Mouse (Mus musculus) cerebellum, adult (tissue): Measurements from ENCODE around the gene Ndc1.
"Not testable (repeated sequence)": the region's sequence is repeated elsewhere in the genome, so short reads cannot be mapped to it uniquely, and the experiment has no call there.

Source experiments
- ATAC-seq: cut with Nextera tagmentation; 2 replicates; pipeline ENCODE4 v1.9.2; 2017; ENCODE audit warnings: mild to moderate bottlenecking, moderate library complexity, mixed read lengths; ENCODE audit not compliant: insufficient number of reproducible peaks, low FRiP score, low TSS enrichment

Ndc1 gene

DNA sequence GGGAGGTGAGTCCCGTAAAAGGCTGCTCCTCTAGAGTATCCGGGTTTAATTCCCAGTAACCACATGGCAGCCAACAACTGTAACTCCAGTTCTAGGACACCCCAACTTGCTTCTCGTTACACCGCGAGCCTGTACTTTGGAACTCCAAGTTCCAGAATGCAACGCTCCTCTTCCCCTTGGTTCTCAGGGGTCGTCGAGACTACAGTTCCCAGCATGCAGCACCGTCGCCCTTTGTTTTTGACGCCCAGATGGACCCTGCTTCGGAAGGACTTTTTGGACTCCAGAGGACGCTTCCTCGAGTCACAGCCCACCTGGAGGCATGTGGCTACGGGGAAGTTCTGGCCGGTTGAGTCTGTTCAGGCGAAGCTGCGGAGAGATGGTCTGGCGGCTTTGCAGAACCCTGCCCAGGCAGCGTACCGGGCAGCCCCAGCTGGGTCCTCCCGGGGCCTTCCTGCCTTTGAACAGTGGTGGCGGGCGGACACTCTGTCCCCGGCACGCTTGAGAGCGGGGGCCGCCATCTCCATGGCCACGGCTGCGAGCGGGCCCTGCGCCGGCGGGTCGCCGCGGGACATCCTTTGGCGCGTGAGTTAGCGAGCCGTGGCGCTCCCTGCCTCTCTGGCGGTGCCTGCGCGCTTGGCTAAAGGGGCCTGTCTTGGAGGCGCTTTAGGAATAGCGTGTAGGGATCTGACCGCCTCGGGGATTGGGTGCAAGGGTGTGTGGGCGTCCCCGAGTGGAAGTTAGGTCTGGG, at the start of gene Ndc1:
Gene Ndc1 (plus strand): TSS at position 218 of the 748 bp plus-strand sequence.
- ATAC-seq: peak; percentile 98

DNA sequence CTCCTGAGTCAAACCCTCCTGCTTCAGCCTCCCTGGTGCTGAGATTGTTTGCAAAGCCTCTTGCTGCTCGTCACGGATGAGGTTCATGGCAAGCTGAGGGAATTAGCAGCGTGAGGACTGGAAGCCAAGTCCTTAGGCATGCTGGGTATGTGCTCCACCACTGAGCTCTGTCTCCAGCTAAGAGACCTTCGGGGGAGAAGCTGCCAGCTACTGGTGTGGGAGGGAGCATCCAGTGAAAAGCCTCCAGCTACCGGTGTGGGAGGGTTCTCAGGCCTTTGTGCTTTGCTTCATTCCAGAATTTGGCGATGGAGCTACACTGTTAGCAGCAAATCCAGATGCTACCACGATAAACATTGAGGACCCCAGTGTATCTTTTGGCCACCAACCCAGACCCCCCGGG, 48.9 kb upstream of the Ndc1 start:
- no peak for ATAC-seq

DNA sequence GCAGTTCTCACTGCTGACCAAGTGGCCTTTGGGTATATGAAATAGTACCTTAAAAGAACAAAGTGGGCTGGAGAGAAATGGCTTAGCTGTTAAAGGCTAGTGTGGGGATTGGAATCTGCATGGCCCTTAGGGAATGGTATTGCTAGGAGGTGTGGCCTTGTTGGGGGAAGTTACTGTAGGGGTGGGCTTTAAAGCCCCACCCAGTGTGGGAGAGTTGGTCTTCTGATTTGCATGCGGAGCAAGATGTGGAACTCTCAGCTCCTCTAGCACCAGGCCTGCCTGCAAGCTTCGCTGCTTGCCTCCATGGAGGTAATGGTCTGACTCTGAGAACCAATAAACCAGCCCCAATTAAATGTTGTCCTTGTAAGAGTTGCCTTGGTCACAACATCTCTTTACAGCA, 46.5 kb upstream of the Ndc1 start:
- no peak for ATAC-seq

DNA sequence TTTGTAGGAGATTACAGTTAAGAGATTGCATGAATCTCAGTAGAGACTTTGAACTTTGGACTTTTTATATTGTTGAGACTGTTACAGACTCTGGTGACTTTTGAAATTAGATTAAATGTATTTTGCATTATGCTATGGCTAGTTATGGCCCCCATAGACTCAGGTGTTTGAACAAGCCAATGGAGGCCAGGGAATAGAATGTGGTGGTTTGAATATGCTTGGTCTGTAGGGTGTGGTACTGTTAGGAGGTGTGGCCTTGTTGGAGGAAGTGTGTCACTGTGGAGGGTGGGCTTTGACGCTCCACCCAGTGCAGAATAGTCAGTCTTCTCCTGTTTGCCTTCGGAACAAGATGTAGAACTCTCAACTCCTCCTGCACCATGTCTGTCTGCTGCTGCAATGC, 44.5 kb upstream of the Ndc1 start:
- no peak for ATAC-seq

DNA sequence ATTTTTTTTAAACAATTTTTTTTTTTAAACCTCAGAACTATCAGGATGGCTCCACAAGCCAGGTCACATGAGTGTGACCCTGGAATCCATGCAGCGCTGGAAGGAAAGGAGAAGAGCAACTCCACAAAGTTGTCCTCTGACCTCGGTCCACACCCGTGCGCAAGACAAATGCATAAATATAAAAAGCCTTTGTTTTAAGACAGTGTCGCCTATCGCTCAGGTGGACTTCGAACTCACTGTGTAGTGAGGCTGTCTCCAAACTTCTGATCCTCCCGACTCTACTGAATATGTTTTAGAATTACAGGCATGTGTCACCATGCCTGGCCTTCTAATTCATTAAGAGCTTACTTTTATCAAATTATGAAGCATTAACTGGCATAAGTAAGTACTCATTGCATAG, 39.1 kb upstream of the Ndc1 start:
- ATAC-seq: no peak

DNA sequence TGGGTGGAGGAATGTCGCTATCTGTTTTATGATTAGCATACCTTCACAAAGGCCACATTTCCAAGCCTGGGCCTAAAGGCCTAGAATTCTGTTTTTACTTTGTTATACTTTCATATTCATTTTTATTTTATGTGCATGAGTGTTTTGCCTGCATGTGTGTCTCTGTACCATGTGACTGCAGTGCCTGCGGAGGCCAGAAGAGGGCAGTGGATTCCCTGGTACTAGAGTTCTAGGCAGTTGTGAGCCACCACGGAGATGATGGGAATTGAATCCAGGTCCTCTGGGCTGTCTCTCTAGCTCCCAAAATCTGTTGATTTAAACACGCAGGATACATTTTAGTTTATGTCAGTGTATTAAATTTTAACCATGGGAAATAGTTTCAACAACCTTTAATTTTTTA, 34.1 kb upstream of the Ndc1 start:
- no peak for ATAC-seq

DNA sequence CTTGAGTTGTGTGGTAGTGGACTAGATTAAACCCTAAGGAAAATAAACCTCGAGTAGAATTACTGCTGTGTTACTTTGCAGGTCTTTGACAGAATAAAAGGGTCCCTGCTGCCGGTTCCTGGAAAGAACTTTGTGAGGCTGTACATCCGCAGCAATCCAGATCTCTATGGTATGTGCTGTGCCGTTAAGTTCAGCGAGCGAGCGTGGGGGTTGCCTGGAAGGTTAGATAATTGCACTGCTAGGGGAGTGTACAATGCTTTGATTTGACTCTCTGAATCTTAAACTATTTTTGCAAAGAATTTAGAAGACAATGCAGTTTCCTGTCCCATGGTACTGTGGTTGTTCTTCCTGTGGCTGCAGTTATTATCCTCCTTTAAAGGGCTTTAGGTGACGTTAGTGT, 31.2 kb upstream of the Ndc1 start:
- no peak for ATAC-seq

DNA sequence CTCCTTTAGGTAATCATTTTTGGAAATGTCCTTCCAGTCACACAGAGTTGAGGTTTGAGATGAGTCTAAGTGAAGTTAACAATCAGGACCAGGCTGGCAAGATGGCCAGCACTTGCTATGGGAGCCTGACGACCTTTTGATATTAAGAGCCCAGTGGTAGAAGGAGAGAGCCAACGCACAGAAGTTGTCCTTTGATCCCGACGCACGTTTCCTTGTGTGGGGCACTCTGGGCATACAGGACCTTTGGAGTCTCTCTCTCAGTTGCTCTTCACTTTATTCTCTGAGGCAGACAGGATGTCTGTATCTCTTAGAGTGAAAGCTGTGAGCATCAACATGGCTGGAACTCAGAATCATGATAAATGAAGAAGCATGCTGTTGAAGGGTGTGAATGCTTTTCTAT, 30.1 kb upstream of the Ndc1 start:
- no peak for ATAC-seq

DNA sequence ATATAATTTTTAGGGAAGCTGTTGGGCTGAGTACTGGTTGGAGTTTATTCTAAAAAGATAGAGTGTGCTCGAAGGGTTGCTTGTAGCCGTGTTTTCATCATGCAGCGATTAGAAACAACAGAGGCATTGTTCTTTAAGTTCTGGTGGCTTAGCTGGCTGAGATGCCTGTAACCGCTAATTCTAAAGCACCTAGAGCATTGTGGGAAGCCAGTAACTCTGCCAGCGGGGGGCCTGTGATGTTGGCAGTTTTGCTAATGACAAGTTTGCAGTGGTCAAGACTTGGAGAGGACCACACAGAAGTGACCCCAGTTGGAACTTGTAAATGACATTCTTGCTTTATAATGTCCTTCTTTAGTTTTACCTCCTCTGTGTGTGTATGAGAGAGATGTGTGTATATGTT, 26.2 kb upstream of the Ndc1 start:
- no peak for ATAC-seq

DNA sequence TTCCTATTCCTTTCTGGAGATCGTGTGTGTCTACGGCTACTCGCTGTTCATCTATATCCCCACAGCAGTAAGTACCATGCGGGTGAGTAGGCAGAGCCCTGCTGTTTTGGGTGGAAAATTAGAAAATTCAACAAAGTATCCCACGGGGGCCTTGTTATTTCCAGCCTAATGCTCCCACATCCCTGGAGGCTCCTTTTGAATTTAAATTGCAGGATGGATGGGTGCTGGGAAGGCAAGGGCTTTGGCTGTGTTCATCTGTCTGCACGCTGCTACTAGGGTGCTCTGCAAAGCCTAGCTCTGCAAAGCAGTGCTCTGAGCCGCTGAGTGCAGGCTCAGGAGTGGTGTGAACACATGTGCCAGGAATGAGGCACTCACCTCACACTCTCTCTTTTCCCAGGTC, 23.0 kb upstream of the Ndc1 start:
- no peak for ATAC-seq

DNA sequence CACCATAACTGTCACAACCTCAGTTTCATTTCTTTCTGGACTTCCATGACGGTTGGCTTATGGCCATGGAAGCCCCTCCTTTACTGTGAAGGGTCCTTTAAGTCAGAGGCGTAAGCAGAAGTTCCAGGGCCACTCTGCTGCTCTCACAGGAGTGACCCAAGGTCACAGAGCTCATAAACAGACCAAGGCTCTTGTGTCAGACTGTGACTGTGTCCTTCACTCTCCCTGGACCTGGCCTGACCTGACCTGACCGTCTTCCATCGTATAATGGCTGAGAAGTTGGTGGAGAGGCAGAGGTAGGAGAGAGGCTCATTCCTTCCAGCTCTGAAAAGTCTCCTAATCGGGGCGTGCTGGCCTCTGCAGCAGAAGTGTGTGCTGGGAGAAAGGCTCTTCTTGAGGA, 20.4 kb upstream of the Ndc1 start:
- no peak for ATAC-seq

DNA sequence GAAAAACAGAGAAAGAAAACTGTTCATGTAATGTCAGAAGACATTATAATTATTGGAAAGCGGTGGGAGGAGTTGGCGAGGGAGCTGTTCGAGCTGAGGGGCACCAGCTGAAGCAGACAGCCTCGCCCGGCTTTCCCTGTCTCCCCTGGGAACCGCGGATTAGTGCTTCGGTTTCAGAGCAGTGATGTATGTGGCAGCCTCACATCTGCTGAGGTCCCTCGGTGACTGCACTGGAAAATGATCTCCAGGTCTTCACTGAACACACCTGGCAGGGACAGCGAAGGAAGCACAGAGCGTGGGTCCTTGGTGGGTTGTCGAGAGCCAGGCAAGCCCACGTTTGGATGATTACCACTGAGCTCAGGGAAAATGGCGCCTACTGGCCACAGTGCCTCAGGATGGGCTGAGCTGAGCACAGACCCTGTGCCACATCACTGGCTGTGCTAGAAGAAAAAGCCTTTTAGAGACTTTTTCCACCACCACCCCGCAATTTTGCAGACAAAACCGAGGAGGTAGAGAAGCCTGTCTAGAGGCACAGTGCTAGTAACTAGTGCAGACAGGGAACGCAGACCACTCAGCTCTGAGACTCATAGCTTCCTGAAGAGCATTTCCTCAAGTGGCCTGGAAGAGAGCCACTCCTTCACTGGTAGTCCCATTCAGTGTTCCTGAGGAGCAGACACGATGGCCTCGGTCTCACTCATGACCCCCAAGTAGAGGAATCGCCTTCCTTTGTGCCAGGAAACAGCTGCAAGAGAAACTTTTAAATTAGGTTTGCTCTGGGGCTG, 18.9 kb upstream of the Ndc1 start:
- no peak for ATAC-seq

DNA sequence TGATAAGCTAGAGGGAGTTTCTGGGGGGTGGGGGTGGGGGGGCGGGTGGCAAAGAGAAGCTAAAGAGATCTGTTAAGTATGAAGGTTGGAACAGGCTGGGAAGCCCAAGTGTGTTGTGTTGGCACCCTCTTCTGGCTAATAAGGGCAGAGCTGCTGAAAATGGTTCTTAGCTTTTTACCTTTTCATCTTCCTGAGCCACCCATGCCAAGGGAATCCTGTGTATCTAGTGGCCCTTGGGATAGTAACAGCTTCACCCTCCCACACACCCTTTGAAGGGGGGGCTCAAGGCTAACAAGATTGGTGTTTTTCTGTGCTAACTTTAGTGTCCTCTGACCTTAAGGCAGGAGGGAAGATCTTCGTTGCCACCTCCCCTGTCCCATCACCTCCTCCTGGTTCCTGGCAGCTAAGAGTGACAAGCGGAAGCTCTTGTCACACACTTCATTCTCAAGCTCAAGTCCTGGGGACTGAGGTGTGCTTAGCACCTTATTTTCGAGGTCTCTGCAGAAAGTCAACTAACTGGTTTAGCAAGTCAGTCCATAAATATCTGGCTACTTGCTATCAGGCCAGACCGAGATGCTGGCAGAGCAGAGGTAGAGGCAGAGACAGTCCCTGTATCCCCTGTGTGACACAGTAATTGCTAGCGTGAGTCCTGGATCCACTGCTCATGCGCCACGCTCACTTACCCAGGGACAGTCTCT, 18.1 kb upstream of the Ndc1 start:
- no peak for ATAC-seq

DNA sequence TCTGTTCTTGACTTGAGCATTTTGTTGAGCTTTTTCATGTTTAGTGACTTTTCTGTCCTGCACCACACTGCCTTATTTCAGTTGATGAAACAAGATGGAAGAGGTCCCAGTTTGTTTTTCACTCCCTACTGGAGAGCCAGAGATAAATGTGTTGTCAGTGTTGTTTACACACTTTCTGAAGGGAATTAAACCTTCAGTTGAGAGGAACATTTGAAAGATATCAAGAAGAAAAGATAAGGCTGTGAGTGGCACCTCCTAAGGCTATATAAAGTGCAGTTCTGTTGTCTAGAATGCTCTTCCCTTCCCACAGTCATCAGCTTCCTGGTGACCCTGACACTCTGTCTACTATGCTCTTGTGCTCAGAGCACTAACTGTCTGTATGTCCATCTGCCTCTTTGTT, 16.2 kb upstream of the Ndc1 start:
- no peak for ATAC-seq

DNA sequence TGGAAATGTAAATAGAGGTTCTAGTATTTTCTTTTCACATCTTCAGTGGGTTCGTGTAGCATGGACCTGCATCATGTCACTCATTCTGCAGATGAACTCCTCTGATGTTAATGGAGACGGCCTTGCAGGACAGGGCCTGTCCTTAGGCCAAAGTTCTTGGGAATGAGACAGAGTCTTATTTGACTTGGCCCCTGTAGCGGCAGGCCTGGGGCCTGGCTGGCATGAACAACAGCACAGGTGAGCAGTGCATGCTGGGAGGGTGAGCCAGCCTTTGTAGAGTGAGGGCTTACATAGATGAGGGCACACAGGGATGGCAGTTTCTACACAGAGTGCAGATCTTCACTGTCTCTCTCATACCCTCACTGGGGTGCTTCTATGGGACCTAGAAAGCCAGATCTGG, 14.0 kb upstream of the Ndc1 start:
- no peak for ATAC-seq

DNA sequence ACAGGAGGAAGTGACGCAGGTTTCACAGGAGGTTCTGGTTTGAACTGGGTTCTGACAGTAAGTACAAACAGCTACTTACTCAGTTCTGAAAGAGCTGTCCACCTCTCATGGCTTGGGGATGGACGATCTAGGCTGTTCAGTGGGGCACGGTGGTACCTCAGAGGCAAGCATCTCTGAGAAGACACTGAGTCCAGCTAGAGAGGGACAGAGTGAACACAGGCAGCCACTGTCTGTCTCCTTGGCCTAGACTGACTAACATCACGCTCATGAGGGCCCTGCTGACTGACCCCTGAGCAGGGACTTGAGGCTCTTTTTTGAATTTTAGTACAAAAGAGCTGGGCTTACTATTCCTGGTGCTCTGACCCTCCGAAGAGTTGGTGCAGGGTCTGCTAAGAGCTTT, 13.5 kb upstream of the Ndc1 start:
- ATAC-seq: no peak

DNA sequence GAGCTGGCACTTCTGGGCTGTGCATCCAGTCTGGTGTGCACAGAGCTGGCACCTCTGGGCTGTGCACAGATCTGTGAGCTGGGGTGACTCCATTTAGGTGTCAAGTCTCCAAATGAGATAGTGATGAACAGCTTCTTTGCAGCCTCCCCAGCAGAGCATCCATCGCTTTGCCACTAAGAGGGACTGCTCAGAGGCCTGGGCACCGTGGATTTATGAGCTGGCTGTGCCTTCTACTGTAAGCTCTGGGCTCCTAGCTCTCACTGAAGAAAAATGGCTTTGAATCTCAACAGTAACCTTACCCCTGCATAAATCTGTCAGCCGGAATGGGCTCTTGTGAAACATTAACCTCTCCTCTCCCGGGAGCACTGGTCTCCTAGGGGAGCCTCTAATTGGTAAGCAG, 13.0 kb upstream of the Ndc1 start:
- no peak for ATAC-seq

DNA sequence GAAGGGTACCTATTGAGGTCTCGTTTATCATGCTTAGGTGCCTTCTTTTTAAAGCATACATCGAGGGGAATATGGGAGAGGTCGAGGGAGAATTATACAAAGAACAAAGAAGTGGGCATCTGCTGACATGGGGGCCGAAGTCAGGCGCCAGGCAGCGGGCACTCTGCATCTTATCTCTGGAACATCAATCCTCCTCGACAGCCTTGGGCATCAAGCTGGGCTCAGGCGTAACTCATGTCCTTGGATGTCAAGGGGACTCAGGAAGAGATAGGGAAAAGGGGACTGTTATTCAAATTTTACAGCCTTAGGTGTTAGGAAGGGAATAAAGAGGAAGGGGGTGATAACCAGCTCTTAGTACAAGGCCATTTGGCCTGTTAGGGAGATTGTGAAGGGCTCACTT, 10.4 kb upstream of the Ndc1 start:
- ATAC-seq: not testable (repeated sequence)

DNA sequence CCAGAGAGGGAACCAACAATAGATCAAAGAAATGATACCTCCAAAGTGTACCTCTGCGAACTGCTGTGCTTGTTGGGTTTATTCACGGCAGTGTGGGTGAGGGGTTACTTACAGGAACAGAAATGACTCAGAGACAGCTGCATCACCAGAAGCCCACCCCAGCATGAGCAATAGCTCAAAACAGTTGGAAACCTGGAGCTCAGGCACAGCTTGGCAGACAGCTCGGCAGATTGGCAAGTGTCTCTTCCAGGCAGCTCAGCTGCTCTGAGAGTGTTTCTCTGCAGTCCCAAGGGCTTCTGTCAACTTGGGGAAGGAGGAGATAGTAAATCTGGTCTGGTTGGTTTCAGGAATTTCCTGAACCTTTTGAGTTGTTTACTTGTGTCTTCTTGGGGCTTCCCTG, 9.1 kb upstream of the Ndc1 start:
- no peak for ATAC-seq

DNA sequence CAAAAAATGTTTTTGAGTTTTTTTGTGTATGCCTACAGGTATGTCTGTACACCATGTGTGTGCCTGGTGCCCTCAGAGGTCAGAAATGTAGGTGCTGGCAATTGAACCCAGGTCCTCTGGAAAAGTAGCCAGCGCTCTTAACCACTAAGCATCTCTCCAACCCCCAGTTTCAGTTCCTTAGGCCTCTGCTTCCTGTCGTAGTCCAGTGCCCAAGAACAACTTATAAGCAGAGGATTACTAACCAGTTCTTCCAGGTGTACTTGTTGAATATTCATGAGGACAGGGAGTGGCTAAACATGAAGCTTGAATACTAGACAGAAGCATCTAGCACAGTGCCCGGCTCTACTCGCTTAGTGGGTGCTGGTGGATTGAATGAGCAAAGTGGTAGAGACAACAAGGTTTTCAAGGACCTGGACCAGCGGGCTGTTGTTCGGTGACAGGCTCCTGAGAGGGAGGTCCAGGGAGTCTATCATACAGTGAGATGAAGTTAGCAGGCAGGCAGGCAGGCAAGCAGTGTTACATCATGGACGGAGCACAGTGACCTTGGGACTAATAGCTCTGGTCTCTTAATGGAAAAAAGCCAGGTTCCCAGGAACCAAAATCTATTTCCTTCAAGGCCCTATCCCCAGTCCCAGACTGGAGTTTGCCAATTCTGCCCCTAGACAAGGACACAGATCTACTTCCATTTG, 7.0 kb upstream of the Ndc1 start:
- no peak for ATAC-seq

DNA sequence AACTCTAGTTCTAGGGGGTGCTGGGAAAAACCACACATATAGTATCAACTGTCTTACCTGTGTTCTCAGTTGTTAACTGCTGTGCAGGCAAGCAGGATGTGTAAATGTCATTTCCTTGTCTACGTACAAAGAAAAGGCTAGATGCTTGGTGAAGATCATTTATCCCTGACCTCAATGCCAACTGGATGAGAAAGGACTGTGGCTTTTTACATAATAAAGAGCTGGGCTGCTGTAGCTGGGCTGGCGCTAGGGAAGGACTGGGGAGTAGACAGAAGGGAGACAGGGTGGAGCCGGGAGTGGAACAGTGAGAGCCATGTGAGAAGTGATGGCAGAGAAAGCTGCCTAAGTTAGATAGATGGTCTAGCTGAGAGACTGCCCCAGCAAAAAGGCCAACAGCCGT, 4.8 kb upstream of the Ndc1 start:
- ATAC-seq: no peak
